Mouse (Mus musculus) thymus, adult 2 months (tissue): ENCODE results near the gene Rasl10a.

Source experiments
- CTCF ChIP-seq: fragments of 200-500 bp; IDR thresholded peaks from 2 replicates; pipeline ENCODE4 v1.5.1; 2012; ENCODE audit warnings: mild to moderate bottlenecking, control low read depth, low read length, moderate library complexity, borderline replicate concordance; ENCODE audit not compliant: control insufficient read depth, poor library complexity, insufficient read depth; ENCODE audit errors: extremely low read depth
- POLR2A ChIP-seq: fragments of 200-500 bp; IDR thresholded peaks from 2 replicates; pipeline ENCODE4 v1.6.1; 2012; ENCODE audit warnings: mild to moderate bottlenecking, low read length, control low read depth, moderate library complexity; ENCODE audit not compliant: control insufficient read depth, poor library complexity, insufficient read depth; ENCODE audit errors: extremely low read depth

DNA sequence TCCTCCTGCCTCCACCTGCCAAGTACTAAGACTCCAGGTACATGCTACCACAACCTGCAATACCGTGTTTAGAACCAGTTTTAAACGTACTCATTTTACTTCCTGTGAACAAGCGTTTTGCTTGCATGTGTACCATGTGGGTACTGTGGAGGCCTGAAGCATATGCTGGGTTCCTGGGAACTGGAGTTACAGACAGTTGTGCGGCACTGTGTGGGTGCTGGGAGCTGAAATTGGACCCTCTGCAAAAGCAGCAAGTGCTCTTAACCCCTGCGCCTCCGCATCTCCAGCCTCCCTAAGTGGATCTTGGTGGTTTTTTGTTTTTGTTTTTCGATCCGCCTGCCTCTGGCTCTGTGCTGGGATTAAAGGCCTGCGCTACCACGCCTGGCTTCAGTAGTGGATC lies 6.3 kb upstream of the Rasl10a start:
- TF ChIP-seq POLR2A (no peak), CTCF (no peak)
